Mouse (Mus musculus) left cerebral cortex, adult 18-20 months (tissue): ENCODE results near the gene Myo16. TPM values are rescaled to one million over a fixed set of nuclear protein-coding genes. Genes with fewer than 3 reads are reported as not detected.
A peak's percentile ranks its signal among the peaks of the same experiment; 100 is the strongest.

Source experiments
- DNase-seq, 2 experiments: peaks; one replicate each; pipeline ENCODE4 v3.0.0; 2021 to 2022; ENCODE audit warnings: low spot score in 2 of 2, mixed read lengths in 1 of 2
- total RNA-seq, 2 experiments: library from RNA; stranded (reverse); gene quantifications; 2 replicates each; pipeline ENCODE4 v1.2.3; 2021

Myo16 gene
- total RNA-seq, 2 experiments from 2014 or later, result 29.1 to 32.4 TPM

DNA sequence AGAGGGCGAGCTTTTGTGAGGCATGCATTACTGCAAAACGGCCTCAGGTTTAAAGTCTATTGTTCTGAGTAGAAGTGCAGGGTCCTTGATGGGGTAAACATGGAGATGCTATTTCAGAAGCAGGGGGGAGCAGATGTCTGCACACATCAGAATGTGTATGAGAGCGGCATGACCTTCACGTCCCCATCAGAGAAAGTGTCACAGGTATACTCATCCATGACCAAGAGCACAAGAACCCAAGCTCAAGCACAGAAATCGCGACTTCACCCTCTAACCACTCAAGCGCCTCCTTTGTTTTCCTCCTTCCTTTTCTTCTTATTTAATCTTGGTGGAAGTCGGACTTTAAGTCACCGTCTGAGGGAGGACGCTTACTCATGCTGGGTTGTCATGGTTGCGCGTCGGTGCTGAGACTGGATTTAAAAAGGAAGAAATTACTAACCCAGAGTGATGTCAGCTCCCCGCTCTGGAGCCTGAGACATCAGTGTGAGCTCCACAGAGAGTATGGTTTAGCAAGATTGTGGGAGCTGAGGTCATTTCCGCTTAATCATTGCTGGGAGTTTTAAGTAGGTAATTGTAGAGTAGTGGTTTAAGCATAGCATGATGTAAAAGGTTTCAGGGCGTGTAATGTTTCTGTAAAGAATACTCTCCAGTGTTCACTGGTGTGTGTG is 381.0 kb downstream of the Myo16 start:
- peak; percentile 58 to 74 for DNase-seq

GRCm38 (mm10) chr8:10538319-10538718 is 384.6 kb downstream of the Myo16 start:
- peak; percentile 35 to 53 for DNase-seq

DNA sequence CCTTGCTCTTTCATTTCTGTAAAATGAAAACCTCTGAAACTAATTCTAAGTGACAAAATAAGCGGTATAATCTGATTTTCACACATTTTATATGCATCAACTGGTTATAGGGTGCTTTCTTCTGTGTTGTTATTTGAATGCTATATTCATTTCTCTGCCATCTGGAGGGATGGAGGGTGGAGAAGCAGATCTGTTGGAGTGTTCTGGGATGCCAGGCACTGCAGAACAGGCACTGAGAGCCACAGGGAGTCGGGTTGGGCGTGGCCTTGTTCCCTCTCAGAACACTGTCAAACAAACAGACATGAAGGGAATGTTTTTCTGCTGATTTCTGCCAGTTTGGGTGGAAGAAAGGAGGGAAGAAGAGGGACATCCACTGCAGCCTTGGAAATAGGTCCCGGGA is 386.0 kb downstream of the Myo16 start:
- DNase-seq, result no peak

DNA sequence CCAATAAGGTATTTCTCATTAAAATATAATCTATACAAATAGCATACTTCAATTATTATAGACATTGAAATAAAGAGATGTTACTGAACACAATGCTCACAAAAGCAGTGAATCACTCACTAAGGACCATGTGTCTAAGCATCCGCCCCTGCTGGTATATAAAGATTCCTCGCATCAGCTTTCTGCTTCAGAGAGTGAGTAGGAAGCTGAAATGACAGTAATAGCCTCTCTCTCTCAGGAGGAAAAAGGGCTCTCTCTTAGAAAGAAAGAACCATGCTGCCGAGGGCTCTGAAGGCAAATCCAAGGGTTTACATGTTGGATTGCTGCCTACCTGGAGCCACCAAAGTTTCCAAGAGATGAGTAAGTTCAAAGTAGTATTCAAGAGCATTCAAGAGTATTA is 392.2 kb downstream of the Myo16 start:
- peak; percentile 30 to 52 for DNase-seq

- DNase-seq, result peak in 1 of 2 experiments; percentile 41
Observed at GRCm38 (mm10) chr8:10546519-10546918, 392.8 kb downstream of the Myo16 start.

DNA sequence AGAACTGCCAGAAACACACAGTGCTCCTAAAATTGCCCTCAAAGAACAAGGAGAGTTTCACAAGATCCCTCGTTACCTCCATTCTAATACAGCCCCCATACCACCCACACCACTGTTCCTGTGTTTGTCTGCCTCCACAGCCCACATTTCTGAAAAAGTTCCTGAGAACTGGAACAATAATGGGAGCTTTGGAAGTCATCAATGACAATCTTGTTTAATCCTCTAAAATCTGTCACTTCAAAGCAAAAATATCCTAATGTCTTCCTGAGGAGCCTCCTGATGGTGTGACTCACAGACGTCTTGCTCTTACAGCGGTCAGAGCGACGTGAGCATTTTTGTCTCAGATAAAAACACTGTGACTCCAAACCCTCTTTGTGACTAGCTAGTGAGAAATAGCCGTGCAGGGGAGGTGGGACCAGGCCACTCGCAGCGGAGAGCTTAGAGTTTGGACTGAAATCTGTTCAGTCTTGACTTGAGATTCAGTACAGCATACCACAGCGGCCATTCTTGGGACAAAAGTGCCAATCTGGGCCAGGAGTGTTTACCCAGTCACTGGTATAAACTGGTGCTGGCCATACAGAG is 394.4 kb downstream of the Myo16 start:
- peak; percentile 34 to 58 for DNase-seq

DNA sequence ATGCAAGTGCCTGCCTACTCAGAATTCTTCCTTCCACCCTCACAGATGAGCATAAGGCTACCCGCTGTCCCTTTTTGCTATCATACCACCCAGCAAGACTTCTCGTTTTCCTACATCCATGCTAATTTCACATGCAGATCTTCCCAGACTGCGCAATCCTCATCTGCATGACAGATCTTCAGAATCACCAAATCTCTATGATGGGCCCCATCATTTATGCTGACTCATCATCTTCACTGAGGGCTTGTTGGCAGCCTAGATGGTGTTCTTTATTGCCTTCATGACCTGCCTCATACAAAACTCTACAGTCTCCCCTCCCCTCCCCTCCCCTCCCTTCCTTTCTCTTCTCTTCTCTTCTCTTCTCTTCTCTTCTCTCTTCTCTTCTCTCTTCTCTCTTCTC is 395.7 kb downstream of the Myo16 start:
- no peak for DNase-seq

DNA sequence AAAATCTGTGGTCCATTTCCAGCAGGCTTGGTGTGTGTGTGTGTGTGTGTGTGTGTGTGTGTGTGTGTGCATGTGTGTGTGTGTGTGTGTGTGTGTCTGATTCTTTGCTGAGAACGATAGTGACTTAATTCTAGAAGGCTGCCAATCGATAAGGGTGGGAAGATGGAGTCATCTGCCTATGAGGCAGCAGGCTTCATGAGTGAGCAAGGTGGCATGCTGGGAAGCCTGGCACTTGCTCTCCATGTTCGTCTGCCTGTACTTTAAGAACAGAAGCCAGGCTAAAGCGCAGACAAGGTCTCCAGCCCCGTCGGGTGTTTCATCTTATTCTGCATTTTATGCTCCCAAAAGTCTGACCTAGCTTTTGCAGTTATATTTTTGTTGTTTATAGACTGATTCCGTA is 404.2 kb downstream of the Myo16 start:
- no peak for DNase-seq

DNA sequence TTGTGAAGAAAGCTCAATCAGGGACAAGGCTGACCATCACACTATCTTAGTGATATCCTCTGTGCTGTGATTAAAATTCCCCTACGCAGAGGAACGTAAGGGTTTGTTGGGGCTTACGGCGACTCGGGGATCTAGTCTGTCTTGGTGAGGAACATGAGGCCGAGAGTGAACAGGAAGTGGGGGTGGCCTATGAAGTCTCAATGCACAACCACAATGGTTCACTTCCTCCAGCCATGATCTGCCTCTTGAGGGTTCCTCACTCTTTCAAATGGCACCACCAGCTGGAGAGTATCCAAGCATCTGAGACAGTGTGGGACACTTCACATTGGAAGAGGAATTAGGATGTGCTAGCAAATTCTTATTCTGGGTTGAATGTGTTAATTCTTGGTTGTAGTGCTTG is 405.8 kb downstream of the Myo16 start:
- no peak for DNase-seq

GRCm38 (mm10) chr8:10561616-10562015 is 407.9 kb downstream of the Myo16 start:
- DNase-seq, result no peak

- DNase-seq, result no peak
Observed at GRCm38 (mm10) chr8:10562046-10562445, 408.3 kb downstream of the Myo16 start.

DNA sequence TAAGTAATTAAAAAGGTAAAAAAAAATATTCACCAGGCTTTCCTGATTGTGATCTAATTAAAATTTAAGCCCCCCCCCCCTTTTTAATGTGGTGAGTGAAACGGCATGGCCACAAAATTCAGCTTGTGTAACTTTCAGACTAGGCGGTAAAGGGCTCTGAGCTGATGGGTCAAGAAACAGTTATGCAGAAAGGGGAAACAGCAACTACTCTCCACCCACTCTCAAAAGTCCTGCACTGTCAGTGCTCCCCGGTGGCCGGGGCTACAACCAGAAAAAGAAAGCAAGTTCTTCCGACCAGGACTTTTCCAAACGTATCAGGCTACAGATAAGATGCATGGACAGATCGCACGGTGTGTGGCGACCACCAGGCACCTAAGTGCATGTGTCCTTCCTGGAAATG is 408.9 kb downstream of the Myo16 start:
- no peak for DNase-seq

- DNase-seq, result no peak
Observed at GRCm38 (mm10) chr8:10565231-10566029, 411.7 kb downstream of the Myo16 start.

GRCm38 (mm10) chr8:10568448-10568847 is 414.7 kb downstream of the Myo16 start:
- no peak for DNase-seq

DNA sequence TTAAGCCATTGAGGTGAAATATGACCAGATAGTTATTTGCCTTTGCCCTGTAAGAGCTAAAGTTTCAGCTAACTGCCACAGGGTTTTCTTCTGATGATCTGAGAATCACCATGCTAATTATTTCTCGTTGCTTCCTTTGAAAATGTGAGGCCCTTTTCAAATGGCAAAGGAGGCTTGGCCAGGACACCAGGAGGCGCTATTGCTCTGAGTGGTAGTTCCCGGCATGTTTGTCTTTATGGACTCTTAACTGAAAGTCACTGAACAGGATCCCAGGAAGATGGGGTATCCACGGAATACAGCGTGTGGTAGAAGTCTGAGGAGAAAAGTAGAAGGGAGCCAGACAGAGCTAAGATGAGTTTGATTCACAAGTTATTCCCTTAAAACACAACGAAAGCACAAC is 420.4 kb downstream of the Myo16 start:
- peak; percentile 82 to 86 for DNase-seq

GRCm38 (mm10) chr8:10575244-10575643 is 421.5 kb downstream of the Myo16 start:
- DNase-seq, result no peak

- no peak for DNase-seq
Observed at GRCm38 (mm10) chr8:10586956-10587744, 433.4 kb downstream of the Myo16 start.

DNA sequence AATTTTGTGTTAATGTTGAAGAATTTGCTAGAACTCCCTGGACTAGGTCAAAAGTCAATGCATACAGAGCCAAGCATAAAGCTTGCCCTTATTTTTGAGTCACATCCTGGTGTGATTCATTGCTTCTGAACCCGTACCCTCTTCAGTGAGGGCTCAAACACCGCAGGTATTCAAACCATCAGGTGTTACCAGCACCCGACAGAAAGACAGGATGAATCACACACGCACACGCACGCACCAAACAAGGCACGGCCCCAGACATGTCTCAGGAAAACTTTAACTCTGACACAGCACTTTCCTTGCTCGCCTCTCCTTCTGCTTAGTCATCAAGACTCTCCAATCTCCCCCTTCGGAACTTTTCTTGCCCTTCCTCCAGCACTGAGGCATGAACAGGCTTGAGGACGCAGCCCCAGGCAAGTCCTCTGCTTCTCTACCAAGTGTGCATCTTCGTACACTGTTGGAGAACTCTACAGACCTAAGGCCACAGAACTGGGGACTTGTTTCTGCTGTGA is 435.8 kb downstream of the Myo16 start:
- DNase-seq, result no peak

DNA sequence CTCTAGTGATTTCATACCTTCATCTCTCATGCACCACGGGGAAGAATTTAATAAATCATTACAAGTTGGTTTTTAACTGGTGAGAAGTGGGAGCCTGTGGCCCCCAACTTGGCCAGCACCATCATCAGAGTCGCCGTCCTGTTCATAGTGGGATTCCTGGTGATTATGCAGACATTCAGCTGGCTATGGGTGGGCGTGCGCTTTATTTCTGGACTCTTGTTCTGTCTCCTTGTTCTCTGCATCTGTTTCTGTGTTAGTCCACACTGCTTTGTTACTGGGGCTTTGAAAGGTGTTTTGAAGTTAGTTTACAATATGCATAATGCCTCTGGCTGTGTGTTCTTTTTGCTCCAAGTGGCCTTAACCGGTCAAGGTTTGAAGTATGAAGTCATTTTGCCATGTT is 439.2 kb downstream of the Myo16 start:
- DNase-seq, result peak in 1 of 2 experiments; percentile 28

DNA sequence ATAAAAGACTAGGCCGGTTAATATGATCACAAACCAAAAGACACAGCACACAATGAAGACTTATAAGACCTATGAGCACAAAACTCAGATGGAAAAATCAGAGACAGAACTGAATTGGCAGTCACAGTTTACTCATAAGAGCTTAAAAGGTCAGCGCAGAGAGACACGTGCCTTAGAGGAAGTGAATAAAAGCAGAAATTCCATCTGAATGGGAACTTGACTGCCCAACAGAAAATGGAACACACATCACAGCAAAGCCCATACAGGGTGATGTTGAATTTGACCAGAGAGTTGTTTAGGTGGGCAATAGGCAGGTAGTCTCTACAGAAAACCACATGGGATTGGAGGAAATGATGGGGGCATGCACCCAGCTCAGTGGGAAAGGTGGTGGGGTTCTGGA is 442.6 kb downstream of the Myo16 start:
- no peak for DNase-seq

DNA sequence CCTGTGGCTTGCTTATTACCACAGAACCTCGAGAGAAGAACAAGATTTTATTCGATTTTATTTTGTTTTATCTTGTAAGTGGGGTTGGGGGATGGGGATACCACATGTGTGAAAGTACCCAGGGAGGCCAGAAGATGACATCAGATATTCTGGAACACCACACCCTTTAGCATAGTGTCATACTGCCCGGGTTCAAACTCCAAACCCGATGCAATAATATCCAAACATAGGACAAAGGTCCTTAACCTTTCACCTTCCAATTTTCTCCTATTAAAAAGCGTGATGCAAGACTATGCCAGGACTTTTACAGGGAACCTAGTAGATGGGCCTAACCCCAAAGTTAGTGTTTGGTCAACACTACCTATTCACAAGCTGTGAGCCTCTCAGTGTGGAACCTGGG is 443.9 kb downstream of the Myo16 start:
- DNase-seq, result no peak
